Mouse (Mus musculus) heart, adult 11 months (tissue): ENCODE data around the gene Atp2a3.

Source experiments
- DNase-seq: peaks from one replicate; pipeline ENCODE4 v3.0.0; 2022

The Atp2a3 gene

GRCm38 (mm10) chr11:73039102-73039799 lies 78.3 kb downstream of the Atp2a3 start:
- no peak for DNase-seq
